Mouse (Mus musculus) adrenal gland, adult 18-20 months (tissue): ENCODE data around the gene Phactr2. TPM values are rescaled to one million over a fixed set of nuclear protein-coding genes. Genes with fewer than 3 reads are reported as not detected.
A peak's percentile ranks its signal among the peaks of the same experiment; 100 is the strongest.

ENCODE experiments used
- DNase-seq, 2 experiments: peaks; one replicate each; pipeline ENCODE4 v3.0.0; 2021 to 2022; ENCODE audit warnings: low spot score in 2 of 2
- total RNA-seq, 2 experiments: library from RNA; stranded (reverse); gene quantifications; 1 replicate in 1 of 2; 2 replicates in 1 of 2; pipeline ENCODE4 v1.2.3; 2021

Phactr2 gene
- total RNA-seq, 2 experiments from 2014 or later, result 23.5 to 24.2 TPM

- DNase-seq, result no peak
Measured at GRCm38 (mm10) chr10:13412202-13412923, 61.8 kb downstream of the Phactr2 start.

DNA sequence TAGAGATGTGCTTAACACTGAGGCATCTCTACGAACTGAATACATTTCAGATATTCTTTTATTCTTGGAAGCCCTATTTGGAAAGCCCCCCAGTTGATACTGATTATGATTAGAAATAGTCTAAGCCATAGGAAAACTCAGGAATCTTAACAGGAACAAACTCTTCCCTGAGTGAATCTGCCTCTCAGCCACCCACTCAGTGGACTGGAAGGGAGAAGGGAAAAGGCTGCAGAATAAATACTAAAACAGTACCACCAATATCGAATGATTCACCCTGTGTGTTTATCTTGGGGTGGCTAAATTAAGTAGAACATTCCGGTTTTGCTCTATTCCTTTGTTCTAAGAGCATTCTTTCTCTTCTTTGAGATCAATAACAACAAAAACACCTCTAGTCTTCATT is 63.2 kb downstream of the Phactr2 start:
- DNase-seq, result no peak

DNA sequence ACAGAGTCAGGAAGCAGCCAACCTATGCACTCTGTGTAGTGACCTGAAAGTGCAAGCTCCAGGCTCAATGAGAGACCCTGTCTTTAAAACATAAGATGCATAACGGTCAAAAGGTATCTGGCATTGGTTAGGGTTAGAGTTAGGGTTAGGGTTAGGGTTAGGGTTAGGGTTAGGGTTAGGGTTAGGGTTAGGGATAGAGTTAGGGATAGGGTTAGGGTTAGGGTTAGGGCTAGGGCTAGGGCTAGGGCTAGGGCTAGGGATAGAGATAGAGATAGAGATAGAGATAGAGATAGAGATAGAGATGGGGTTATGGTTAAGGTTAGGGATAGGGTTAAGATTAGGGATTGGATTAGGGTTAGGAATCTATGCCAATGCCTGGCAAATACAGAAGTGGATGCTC is 72.2 kb downstream of the Phactr2 start:
- DNase-seq, result no peak

GRCm38 (mm10) chr10:13395753-13396152 is 78.5 kb downstream of the Phactr2 start:
- DNase-seq, result no peak

DNA sequence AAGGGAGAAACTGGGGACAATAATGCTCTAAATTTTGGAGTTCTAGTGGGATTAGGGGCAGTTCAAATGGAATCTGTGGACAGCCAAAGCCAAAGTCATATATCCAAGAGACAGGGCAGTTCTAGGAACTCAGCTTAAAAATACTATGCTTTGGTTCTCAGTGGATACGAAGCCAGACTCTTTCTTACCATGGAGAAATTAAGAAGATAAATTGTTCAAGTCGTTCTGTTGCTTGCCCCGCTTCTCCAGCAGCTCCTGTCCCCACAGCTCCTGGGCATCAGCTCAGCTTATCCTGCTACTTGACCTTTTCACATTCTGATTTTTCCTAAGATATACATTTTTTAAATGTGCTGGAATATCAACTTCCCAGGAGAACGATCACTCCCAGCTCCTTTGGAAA is 80.2 kb downstream of the Phactr2 start:
- DNase-seq, result no peak

- peak; percentile 3 to 18 for DNase-seq
Measured at GRCm38 (mm10) chr10:13388116-13388922, 85.9 kb downstream of the Phactr2 start.

DNA sequence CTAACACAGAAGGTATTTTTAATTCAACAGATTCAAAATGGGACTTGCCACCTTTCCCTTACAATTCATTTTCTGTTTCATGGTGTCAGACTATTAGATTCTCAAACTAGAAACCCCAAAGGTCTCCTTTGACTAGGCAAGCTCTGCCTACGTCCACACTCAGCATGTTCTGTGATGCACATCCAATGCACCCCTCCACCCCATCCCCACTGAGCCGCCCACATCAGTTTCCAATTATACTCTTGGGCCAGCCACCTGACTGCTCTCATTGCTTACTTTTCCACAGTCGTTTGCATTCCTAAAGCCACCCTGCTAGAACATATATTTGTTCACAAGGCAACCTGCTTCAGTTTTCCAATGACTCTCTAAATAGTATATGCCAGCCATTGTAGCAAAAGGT is 89.3 kb downstream of the Phactr2 start:
- no peak for DNase-seq

GRCm38 (mm10) chr10:13377895-13378294 is 96.3 kb downstream of the Phactr2 start:
- no peak for DNase-seq

DNA sequence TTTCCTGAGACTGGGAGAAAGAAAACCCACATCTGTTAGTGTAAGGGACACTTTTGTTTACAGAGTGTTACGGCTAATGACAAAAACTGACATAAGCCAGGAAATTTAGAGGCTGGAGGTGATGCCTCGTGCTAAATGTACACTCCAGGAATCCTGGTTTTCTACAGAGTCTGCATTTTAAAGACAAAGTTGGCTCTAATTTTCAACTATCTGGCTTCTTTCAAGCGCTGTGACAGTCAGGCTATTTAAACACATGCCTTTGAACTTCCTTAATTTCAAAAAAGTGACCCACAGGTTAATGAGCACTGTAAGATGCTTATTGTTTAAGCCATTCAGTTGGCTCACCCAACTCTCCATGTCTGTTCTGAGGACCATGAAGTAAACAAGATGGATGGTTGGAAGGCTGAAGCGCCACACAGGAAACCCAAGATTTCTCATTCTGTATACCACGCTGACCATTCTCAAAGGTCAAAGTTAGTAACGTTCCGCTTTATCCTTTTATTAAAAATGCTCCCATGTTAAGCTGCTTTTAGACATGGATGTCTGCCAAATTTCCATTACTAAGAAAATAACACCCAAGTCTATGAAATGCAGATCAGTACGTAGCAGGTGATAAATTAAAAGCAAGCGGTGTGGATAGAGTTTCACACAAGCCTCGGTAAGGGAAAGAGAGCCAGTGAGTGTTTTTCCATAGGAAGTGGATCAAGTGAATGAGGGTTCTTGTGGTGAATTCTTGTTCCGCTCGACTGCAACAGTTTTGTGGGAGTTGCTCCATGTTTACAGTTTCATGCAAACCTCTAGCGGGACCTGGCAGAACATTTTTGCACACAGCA is 97.6 kb downstream of the Phactr2 start:
- DNase-seq, result no peak

- DNase-seq, result no peak
Measured at GRCm38 (mm10) chr10:13375820-13376219, 98.4 kb downstream of the Phactr2 start.

DNA sequence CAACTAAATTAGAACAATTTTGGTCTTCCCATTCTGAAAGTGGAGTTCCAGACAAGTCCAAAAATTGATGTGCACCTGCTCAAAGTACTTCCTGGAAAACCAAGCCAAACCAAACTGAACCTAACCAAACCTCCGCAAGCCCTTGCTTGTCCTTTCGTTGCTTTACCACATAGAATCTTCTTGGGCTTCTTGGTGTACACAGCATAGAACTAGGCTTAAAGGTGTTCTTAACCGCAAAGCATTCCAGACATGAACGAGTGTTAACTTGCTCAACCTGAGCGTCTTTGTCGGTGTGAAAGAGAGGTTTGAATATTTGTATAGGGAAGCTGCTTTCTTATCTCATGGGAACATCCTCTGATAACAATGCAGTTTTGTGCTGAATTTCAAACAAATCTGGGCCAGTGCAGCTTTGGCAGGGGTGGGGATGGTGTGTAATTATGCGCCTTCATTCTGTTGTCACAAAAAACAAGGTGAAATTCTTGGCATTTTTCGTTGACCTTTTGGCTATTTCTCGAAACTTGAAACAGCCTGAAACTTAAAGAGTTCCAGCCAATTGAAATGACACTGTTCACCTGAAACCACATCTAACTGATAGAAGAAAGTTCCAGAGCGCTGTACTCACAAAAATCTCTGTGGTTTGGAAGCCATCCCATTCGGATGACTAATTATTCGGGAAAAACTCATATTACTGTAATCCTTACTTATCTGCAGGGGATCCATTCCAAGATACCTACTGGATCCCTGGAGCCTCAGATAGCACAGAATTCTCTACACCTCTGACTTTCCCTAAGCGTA is 104.4 kb downstream of the Phactr2 start:
- no peak for DNase-seq

- no peak for DNase-seq
Measured at GRCm38 (mm10) chr10:13364286-13364580, 110.0 kb downstream of the Phactr2 start.

DNA sequence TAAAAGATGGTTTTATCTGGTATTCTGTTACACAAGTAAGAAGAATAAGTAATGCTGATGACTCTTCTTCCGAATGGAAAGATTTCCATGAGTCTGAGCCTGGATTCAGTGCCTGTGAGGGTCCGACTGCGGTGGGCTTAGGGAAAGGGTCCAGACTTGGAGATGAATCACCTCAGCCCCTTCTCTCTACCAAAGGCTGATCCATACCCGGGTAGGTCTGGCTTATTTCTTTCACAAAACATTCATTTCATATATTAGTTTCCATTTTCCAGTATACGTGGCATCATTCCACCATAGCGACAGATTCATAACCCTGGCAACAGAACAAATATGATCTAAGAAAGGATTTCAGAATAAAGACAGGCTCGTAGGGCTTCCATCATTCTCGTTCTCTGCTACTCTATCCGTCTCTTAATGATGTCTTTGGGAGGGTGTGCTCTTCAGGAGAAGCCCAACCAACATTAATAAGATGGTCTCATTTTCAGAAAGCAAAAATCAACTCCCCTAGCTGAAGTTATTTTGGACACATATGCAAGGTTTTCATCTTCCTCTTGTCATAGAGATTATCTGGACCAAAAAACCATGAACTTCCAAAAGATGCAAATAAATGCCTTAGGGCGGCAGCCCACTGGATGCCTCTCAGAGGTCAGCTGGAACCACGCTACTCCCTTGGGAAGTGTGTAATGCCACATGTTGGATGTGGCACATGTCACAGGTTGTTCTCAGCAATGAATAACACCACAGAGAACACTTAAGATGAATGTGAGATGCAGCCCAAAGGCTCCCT is 110.5 kb downstream of the Phactr2 start:
- no peak for DNase-seq

DNA sequence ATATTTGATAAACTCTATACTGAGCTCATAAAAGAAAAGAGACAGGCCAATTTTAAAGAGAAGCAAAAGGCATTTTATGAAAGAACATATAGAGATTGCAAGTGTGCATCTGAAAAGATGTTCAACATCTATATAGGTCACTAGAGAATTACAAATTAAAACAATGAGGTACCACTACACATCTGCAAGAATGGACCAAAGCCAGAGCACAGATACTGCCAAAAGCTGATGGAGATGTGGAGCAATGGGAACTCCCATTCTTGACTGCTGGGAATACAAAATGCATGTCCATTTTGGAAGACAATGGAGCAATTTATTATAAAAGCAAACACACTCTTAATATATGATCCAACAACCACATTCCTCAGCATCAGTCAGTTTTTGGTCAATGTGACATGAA is 113.3 kb downstream of the Phactr2 start:
- DNase-seq, result no peak

GRCm38 (mm10) chr10:13359846-13360245 is 114.4 kb downstream of the Phactr2 start:
- no peak for DNase-seq

- DNase-seq, result no peak
Measured at GRCm38 (mm10) chr10:13358679-13359078, 115.5 kb downstream of the Phactr2 start.

DNA sequence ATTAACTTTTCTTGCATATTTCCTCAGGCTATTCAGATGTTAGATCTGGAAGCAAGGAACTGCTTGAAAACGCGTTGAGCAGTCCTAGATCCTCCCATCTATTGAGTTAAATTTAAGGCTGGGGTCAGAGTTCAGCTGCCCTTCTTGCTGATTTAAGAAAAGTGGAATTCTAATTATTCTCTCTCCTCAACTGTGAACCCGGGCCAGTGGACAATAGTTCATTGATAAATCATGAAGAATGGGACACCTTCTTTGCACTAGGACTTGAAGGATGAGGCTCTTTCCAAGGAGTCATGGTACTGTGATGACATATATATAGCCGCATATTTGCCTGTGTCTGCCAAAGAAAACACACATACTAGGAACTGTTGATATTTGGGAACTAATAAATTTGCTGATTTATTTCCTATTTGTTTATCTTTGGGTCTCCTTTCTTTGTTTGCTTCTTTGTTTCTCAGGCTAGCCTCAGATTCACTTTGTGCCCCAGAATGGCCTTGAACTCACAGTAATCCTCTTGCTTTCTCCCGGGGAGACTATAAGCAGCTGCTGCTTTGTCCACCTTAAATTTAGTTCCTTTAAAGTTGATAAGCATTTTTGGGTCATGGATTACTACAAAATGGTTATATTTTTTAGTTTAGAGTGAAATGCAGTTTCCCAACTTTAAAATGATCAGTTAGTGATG is 127.5 kb downstream of the Phactr2 start:
- no peak for DNase-seq

DNA sequence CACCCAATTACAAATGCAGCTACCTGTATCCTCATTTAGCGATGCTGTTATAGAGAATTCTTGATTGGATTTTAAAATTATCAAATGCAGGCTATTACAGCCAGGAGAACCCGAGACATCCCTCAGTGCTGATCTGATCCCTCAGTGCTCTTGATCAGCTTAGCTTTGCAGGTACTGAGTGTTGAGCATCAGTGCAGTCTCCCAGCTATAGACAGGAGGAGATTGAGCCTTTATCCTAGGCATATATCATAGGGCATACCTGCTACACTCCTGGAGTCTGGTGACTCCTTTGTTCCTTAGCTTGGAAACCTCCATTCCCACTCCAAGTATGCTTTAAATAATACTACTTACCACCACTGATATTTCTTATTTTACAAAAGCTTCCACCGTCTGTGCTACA is 133.6 kb downstream of the Phactr2 start:
- no peak for DNase-seq

- no peak for DNase-seq
Measured at GRCm38 (mm10) chr10:13336964-13337363, 137.2 kb downstream of the Phactr2 start.

- DNase-seq, result no peak
Measured at GRCm38 (mm10) chr10:13335814-13336213, 138.4 kb downstream of the Phactr2 start.
